Comparison of ENCODE assay signal across 14 mouse cellular contexts in genomic region chr4:140192276-140193002, GRCm38 (mm10). TPM values are rescaled to one million over a fixed set of nuclear protein-coding genes. Genes with fewer than 3 reads are reported as not detected.
DNase-seq lines count a peak whose midpoint lies in the region; ATAC-seq and TF ChIP-seq lines count a peak whose summit lies in the region.
"Had no signal": no experiment of that assay in that cellular context is flagged by ENCODE, and none has a peak within 500 bp of the region (broad histone marks: within the 10 kb centered on the region; RNA-seq: fewer than 3 reads in every experiment).

No protein-coding gene starts in this region.

- H3K4me2 ChIP-seq in forebrain, postnatal 0 days (ENCODE audit: low read depth), result no peak overlapping the region
- H3K4me2 ChIP-seq: liver, embryonic 15.5 days had no signal

- no peak overlapping the region for H3K4me3 ChIP-seq in forebrain, postnatal 0 days (ENCODE audit: low read depth, low read length)
- no peak overlapping the region for H3K4me3 ChIP-seq in thymus, adult 2 months (ENCODE audit: control insufficient read depth, insufficient read depth, low read length)
- H3K4me3 ChIP-seq: liver, embryonic 15.5 days had no signal

- H3K27me3 ChIP-seq in forebrain, postnatal 0 days (ENCODE audit: insufficient read depth, low read length), result no peaks in the 10 kb centered on the region
- no peaks in the 10 kb centered on the region for H3K27me3 ChIP-seq in thymus, adult 2 months (ENCODE audit: control insufficient read depth, insufficient read depth, low read length)
- H3K27me3 ChIP-seq: liver, embryonic 15.5 days had no signal

- no peak overlapping the region for H3K27ac ChIP-seq in forebrain, postnatal 0 days (ENCODE audit: low read depth, low read length)
- H3K27ac ChIP-seq in thymus, adult 2 months (ENCODE audit: control insufficient read depth, insufficient read depth, low read length), result no peak overlapping the region
- H3K27ac ChIP-seq: liver, embryonic 15.5 days had no signal

- intact Hi-C loops in left cerebral cortex, postnatal 4 days (cut with DNase I), result no loop called here
- intact Hi-C loops in left cerebral cortex, postnatal 36 days (cut with DNase I), result no loop called here

- no peak overlapping the region for H3K9ac ChIP-seq in forebrain, postnatal 0 days
- H3K9ac ChIP-seq: liver, embryonic 15.5 days had no signal

- 59% methylated on average over 18 of the region's 18 CpGs for WGBS in forebrain, postnatal 0 days
- 90% methylated on average over 18 of the region's 18 CpGs for WGBS in thymus, adult 2 months

- H3K36me3 ChIP-seq in forebrain, postnatal 0 days (ENCODE audit: insufficient read depth), result no peaks in the 10 kb centered on the region
- no peaks in the 10 kb centered on the region for H3K36me3 ChIP-seq in thymus, adult 2 months (ENCODE audit: control insufficient read depth, insufficient read depth, low read length)
- H3K36me3 ChIP-seq: liver, embryonic 15.5 days had no signal

- no peaks in the 10 kb centered on the region for H3K9me3 ChIP-seq in forebrain, postnatal 0 days (ENCODE audit: low read length)
- H3K9me3 ChIP-seq: liver, embryonic 15.5 days had no signal

- no peaks in the 10 kb centered on the region; the same call in 1 of the 2 replicates for H3K4me1 ChIP-seq in forebrain, postnatal 0 days (ENCODE audit: insufficient read depth)
- no peaks in the 10 kb centered on the region for H3K4me1 ChIP-seq in thymus, adult 2 months (replicated peaks; ENCODE audit: control insufficient read depth, insufficient read depth, low read length)
- H3K4me1 ChIP-seq: liver, embryonic 15.5 days had no signal

- no peak for TF ChIP-seq CTCF in forebrain, postnatal 0 days (IDR thresholded peaks at IDR 0.05; ENCODE audit: low read depth)
- no peak for TF ChIP-seq CTCF in thymus, adult 2 months (IDR thresholded peaks at IDR 0.05; ENCODE audit: borderline replicate concordance, control insufficient read depth, extremely low read depth, insufficient read depth, low read length, poor library complexity)

- TF ChIP-seq POLR2A in thymus, adult 2 months (IDR thresholded peaks at IDR 0.05; ENCODE audit: control insufficient read depth, extremely low read depth, insufficient read depth, low read length, poor library complexity), result no peak

- DNase-seq in left cerebral cortex, postnatal 4 days, result peak; percentile 84
- no peak for DNase-seq in left cerebral cortex, postnatal 36 days (ENCODE audit: low spot score in 2 of 2)
- peak; percentile 82 to 88 for DNase-seq in cerebellum, adult 18-20 months
- DNase-seq in forebrain, postnatal 0 days, result peak; percentile 46
- DNase-seq in urinary bladder, adult 18-20 months (ENCODE audit: low spot score in 2 of 2), result no peak
- DNase-seq in thymus, adult 2 months, result no peak
- DNase-seq: adrenal gland, postnatal 36 days; heart, adult 11 months; lung, postnatal 36 days had no signal

- peak; percentile 54 for ATAC-seq in cerebellum, adult (ENCODE audit: insufficient number of reproducible peaks, low FRiP score, low TSS enrichment)
- ATAC-seq in forebrain, postnatal 0 days, result no peak
- ATAC-seq: inflammation-experienced regulatory T-cells, adult 6 months had no signal

RNA-seq across cellular contexts. Expression of gene Igsf21, which starts 54.1 kb away (rescaled TPM):
- 100 to 1,000 TPM; 104 to 114 TPM for total RNA-seq in left cerebral cortex, postnatal 4 days (2021)
- total RNA-seq in left cerebral cortex, postnatal 36 days (2021), result 100 to 1,000 TPM in 1 of 2 experiments, 10 to 100 TPM in 1; 80.4 to 103 TPM
- total RNA-seq in forebrain, postnatal 0 days (2014; rRNA removed), result 68.5 and 78.5 TPM in 2 replicates
- 108 and 117 TPM in 2 replicates for polyA plus RNA-seq in forebrain, postnatal 0 days (2015; fragmentation: Nextera tagmentation; extraction: Ambion mirVana)
- polyA plus RNA-seq in thymus, adult 2 months (2012; rRNA removed), result 0.83 and 1.0 TPM in 2 replicates
- total RNA-seq: monocyte, adult 5-6 weeks; neutrophil, adult 5-6 weeks had no signal
- polyA plus RNA-seq: inflammation-experienced regulatory T-cells, adult 6 months had no signal

Comparison
In these comparisons a context has a peak if more than half of its experiments do, and no peak if none do; other contexts are left out.
1. DNase-seq: peak in left cerebral cortex, postnatal 4 days (single experiment), cerebellum, adult 18-20 months (2 of 2) and forebrain, postnatal 0 days (single experiment); none in left cerebral cortex, postnatal 36 days (0 of 2), urinary bladder, adult 18-20 months (0 of 2) and thymus, adult 2 months (single experiment).